In the genomic region with DNA sequence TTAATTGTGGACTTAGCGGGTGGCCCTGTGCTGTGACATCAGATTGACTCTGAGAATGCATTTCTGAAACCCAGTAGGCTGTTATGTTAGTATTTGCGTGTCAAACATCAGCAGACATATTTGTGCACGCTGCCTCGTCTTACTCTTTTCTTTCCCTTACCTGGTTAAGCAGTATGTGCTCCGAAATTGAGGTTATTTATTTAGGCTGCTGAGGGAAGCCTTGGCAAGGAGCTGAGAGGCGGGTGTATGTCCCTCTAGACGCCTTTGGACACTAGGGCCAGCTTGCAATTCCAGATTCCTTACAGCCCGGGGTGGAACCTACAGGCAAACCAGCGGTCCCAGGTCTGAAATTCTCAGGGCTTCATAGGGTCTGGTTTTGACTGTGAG, we compare ENCODE assay signal across 8 mouse cellular contexts. TPM values are rescaled to one million over a fixed set of nuclear protein-coding genes. Genes with fewer than 3 reads are reported as not detected.
A peak's percentile ranks its signal among the peaks of the same experiment; 100 is the strongest.
DNase-seq lines count a peak whose midpoint lies in the region; ATAC-seq lines count a peak whose summit lies in the region.

No protein-coding gene starts in this region.

- peak overlapping the region; percentile 77 for H3K4me3 ChIP-seq in heart, embryonic 16.5 days (ENCODE audit: low read length)
- H3K4me3 ChIP-seq in liver, embryonic 15.5 days (replicated peaks), result no peak overlapping the region

- H3K27ac ChIP-seq in heart, embryonic 16.5 days (ENCODE audit: low read length), result peak overlapping the region; percentile 2; the same call in 1 of the 2 replicates
- H3K27ac ChIP-seq in liver, embryonic 15.5 days (replicated peaks), result no peak overlapping the region

- H3K9me3 ChIP-seq in heart, embryonic 16.5 days (replicated peaks; ENCODE audit: control insufficient read depth, low read length), result no peaks in the 10 kb centered on the region
- H3K9me3 ChIP-seq in liver, embryonic 15.5 days (replicated peaks), result no peaks in the 10 kb centered on the region

- peak overlapping the region; percentile 84 for H3K4me2 ChIP-seq in heart, embryonic 16.5 days (ENCODE audit: low read depth, low read length)
- H3K4me2 ChIP-seq in liver, embryonic 15.5 days, result peak overlapping the region; percentile 68

- 26% methylated on average over 9 of the region's 9 CpGs for WGBS in heart, embryonic 16.5 days
- WGBS in liver, embryonic 15.5 days (ENCODE audit: insufficient replicate concordance), result 42% methylated on average over 9 of the region's 9 CpGs

- peak; percentile 42 for DNase-seq in retina, embryonic 14.5 days (ENCODE audit: low spot score)
- DNase-seq in retina, postnatal 1 day, result no peak
- DNase-seq in adrenal gland, adult 8-10 months, result no peak
- DNase-seq in layer of hippocampus, postnatal 14 days (ENCODE audit: low spot score in 2 of 2), result no peak
- DNase-seq in thymus, postnatal 25 days, result no peak

- ATAC-seq in heart, embryonic 16.5 days (replicated peaks; ENCODE audit: extremely low read depth, insufficient read depth, low FRiP score), result no peak
- ATAC-seq in liver, embryonic 15.5 days (ENCODE audit: insufficient read depth), result no peak
- ATAC-seq in megakaryocyte progenitor cell, adult 5-6 weeks (replicated peaks; ENCODE audit: poor library complexity), result no peak

- H3K9ac ChIP-seq in heart, embryonic 16.5 days (ENCODE audit: low read length), result peak overlapping the region; percentile 92
- no peak overlapping the region for H3K9ac ChIP-seq in liver, embryonic 15.5 days

- no peaks in the 10 kb centered on the region for H3K27me3 ChIP-seq in heart, embryonic 16.5 days (ENCODE audit: control insufficient read depth, insufficient read depth, low read length)
- H3K27me3 ChIP-seq in liver, embryonic 15.5 days, result peaks cover 89% of the 10 kb centered on the region

- H3K4me1 ChIP-seq in heart, embryonic 16.5 days (ENCODE audit: control insufficient read depth, insufficient read depth, low read length), result peaks cover 49% of the 10 kb centered on the region
- H3K4me1 ChIP-seq in liver, embryonic 15.5 days (replicated peaks), result peaks cover 25% of the 10 kb centered on the region

- no peaks in the 10 kb centered on the region for H3K36me3 ChIP-seq in heart, embryonic 16.5 days (ENCODE audit: control insufficient read depth, insufficient read depth)
- H3K36me3 ChIP-seq in liver, embryonic 15.5 days (replicated peaks), result no peaks in the 10 kb centered on the region

RNA-seq across cellular contexts. Expression of gene Tcf7l2, which starts 3.6 kb away (rescaled TPM):
- 36.6 and 45.6 TPM in 2 replicates for polyA plus RNA-seq in heart, embryonic 16.5 days (2015; fragmentation: Nextera tagmentation; extraction: Ambion mirVana)
- polyA plus RNA-seq in liver, embryonic 15.5 days (2015; fragmentation: Nextera tagmentation; extraction: Ambion mirVana), result 18.1 and 19.3 TPM in 2 replicates
- 3.6 and 6.2 TPM in 2 replicates for total RNA-seq in megakaryocyte progenitor cell, adult 5-6 weeks (2015)
- total RNA-seq in megakaryocyte progenitor cell, adult 5-6 weeks (2017), result 0.37 and 0.71 TPM in 2 replicates
- 10 to 100 TPM; 15.4 to 39.4 (median 26.8) TPM for total RNA-seq in adrenal gland, adult 8-10 months (2022)
- total RNA-seq in layer of hippocampus, postnatal 14 days (2021), result 10 to 100 TPM; 21.5 to 43.3 TPM
